Mouse (Mus musculus) limb, embryonic 10.5 days (tissue): ENCODE results near the gene Mpzl1. TPM values are rescaled to one million over a fixed set of nuclear protein-coding genes. Genes with fewer than 3 reads are reported as not detected.

Source experiments
- DNase-seq: peaks from one replicate; pipeline ENCODE4 v3.0.0-alpha.2; 2017; ENCODE audit warnings: low spot score
- H3K27ac ChIP-seq: fragments of 300-500 bp; sonication (generic); 2 replicates; pipeline ENCODE4 v1.5.1; 2016; ENCODE audit warnings: mild to moderate bottlenecking
- H3K27me3 ChIP-seq: fragments of 300-500 bp; sonication (generic); 2 replicates; pipeline ENCODE4 v1.6.1; 2016; ENCODE audit warnings: low read depth, mild to moderate bottlenecking; ENCODE audit not compliant: poor library complexity, severe bottlenecking
- H3K36me3 ChIP-seq: fragments of 300-500 bp; sonication (generic); 2 replicates; pipeline ENCODE4 v1.6.1; 2016; ENCODE audit warnings: mild to moderate bottlenecking, moderate library complexity
- H3K4me1 ChIP-seq: fragments of 300-500 bp; sonication (generic); 2 replicates; pipeline ENCODE4 v1.6.1; 2016
- H3K4me3 ChIP-seq: fragments of 300-500 bp; sonication (generic); 2 replicates; pipeline ENCODE4 v1.5.1; 2016; ENCODE audit warnings: mild to moderate bottlenecking, moderate library complexity
- H3K9me3 ChIP-seq: fragments of 300-500 bp; sonication (generic); replicated peaks from 2 replicates; pipeline ENCODE4 v1.6.1; 2016; ENCODE audit warnings: mild to moderate bottlenecking
- WGBS: fragments of 180-500 bp; shearing (Covaris S2); methylation state at CpG from one replicate; pipeline ENCODE4 v1.1.7; 2016; 5-methylcytosine and 5-hydroxymethylcytosine counted together
- polyA plus RNA-seq: library from polyadenylated mRNA; unstranded; fragments of >200 nt; fragmentation: Nextera tagmentation; extraction: Ambion mirVana; gene quantifications from 2 replicates; pipeline ENCODE4 v1.2.1, GENCODE M21; 2016

The Mpzl1 gene
- polyA plus RNA-seq, 1 experiment from 2014 or later = 148 TPM

- Histone ChIP-seq H3K4me1 (0 out of 2 replicates have a peak, but pooled peaks cover 4% of the 10 kb centered on the region), H3K27ac (no peak overlapping the region), H3K4me3 (no peak overlapping the region), H3K9me3 (no peaks in the 10 kb centered on the region), H3K36me3 (peaks cover 9% of the 10 kb centered on the region; the same call in 1 of the 2 replicates), H3K27me3 (no peaks in the 10 kb centered on the region)
- no peak for DNase-seq
- WGBS = 83% methylated on average over 2 of the region's 2 CpGs
Measured at GRCm38 (mm10) chr1:165652507-165652906, 18.2 kb upstream of the Mpzl1 start.

- no peak for DNase-seq
- Histone ChIP-seq H3K9me3 (no peaks in the 10 kb centered on the region), H3K4me1 (0 out of 2 replicates have a peak, but pooled peaks cover 4% of the 10 kb centered on the region), H3K36me3 (peaks cover 6% of the 10 kb centered on the region; the same call in 1 of the 2 replicates), H3K4me3 (no peak overlapping the region), H3K27ac (no peak overlapping the region), H3K27me3 (no peaks in the 10 kb centered on the region)
- 75% methylated on average over 5 of the region's 5 CpGs for WGBS
Measured at GRCm38 (mm10) chr1:165651158-165651557, 16.8 kb upstream of the Mpzl1 start.

- no peak for DNase-seq
- Histone ChIP-seq H3K27me3 (no peaks in the 10 kb centered on the region), H3K27ac (no peak overlapping the region), H3K9me3 (no peaks in the 10 kb centered on the region), H3K4me1 (no peaks in the 10 kb centered on the region), H3K36me3 (no peaks in the 10 kb centered on the region), H3K4me3 (no peak overlapping the region)
- WGBS = 82% methylated on average over 4 of the region's 4 CpGs
Measured at GRCm38 (mm10) chr1:165645102-165645501, 10.8 kb upstream of the Mpzl1 start.

- H3K4me1 ChIP-seq = peaks cover 9% of the 10 kb centered on the region
- no peaks in the 10 kb centered on the region for H3K27me3 ChIP-seq
- WGBS = 81% methylated on average over 5 of the region's 5 CpGs
- H3K27ac ChIP-seq = no peak overlapping the region
- no peak for DNase-seq
- no peaks in the 10 kb centered on the region for H3K36me3 ChIP-seq
- H3K4me3 ChIP-seq = no peak overlapping the region
- H3K9me3 ChIP-seq = no peaks in the 10 kb centered on the region
Measured at GRCm38 (mm10) chr1:165643735-165644134, 9.4 kb upstream of the Mpzl1 start.

- H3K27ac ChIP-seq = peak overlapping the region; percentile 99
- H3K4me3 ChIP-seq = peak overlapping the region; percentile 88
- no peaks in the 10 kb centered on the region for H3K36me3 ChIP-seq
- WGBS = under 1% methylated on average over 16 of the region's 16 CpGs
- no peaks in the 10 kb centered on the region for H3K9me3 ChIP-seq
- H3K4me1 ChIP-seq = peaks cover 9% of the 10 kb centered on the region
- H3K27me3 ChIP-seq = no peaks in the 10 kb centered on the region
- DNase-seq = peak; percentile 79
Measured at GRCm38 (mm10) chr1:165642780-165643311, 8.5 kb upstream of the Mpzl1 start.

- H3K4me3 ChIP-seq = peak overlapping the region; percentile 88
- H3K4me1 ChIP-seq = peaks cover 9% of the 10 kb centered on the region
- peak overlapping the region; percentile 99 for H3K27ac ChIP-seq
- no peaks in the 10 kb centered on the region for H3K9me3 ChIP-seq
- under 1% methylated on average over 75 of the region's 75 CpGs for WGBS
- no peaks in the 10 kb centered on the region for H3K36me3 ChIP-seq
- no peaks in the 10 kb centered on the region for H3K27me3 ChIP-seq
- peak; percentile 92 for DNase-seq
Measured at GRCm38 (mm10) chr1:165641786-165642771, 7.7 kb upstream of the Mpzl1 start.

- H3K4me3 ChIP-seq = peak overlapping the region; percentile 88
- H3K9me3 ChIP-seq = no peaks in the 10 kb centered on the region
- H3K27ac ChIP-seq = peak overlapping the region; percentile 83
- peak; percentile 80 for DNase-seq
- H3K36me3 ChIP-seq = no peaks in the 10 kb centered on the region
- peaks cover 10% of the 10 kb centered on the region for H3K4me1 ChIP-seq
- 8% methylated on average over 16 of the region's 16 CpGs for WGBS
- H3K27me3 ChIP-seq = no peaks in the 10 kb centered on the region
Measured at GRCm38 (mm10) chr1:165641271-165641771, 7.0 kb upstream of the Mpzl1 start.

GRCm38 (mm10) chr1:165636289-165636688 lies 2.0 kb upstream of the Mpzl1 start:
- Histone ChIP-seq H3K4me1 (peaks cover 41% of the 10 kb centered on the region), H3K27ac (no peak overlapping the region), H3K36me3 (no peaks in the 10 kb centered on the region), H3K4me3 (no peak overlapping the region), H3K9me3 (no peaks in the 10 kb centered on the region), H3K27me3 (no peaks in the 10 kb centered on the region)
- no peak for DNase-seq
- 66% methylated on average over 8 of the region's 8 CpGs for WGBS

- no peak for DNase-seq
- H3K4me1 ChIP-seq = peaks cover 47% of the 10 kb centered on the region
- H3K27me3 ChIP-seq = no peaks in the 10 kb centered on the region
- H3K27ac ChIP-seq = peak overlapping the region; percentile 97
- H3K36me3 ChIP-seq = no peaks in the 10 kb centered on the region
- no peaks in the 10 kb centered on the region for H3K9me3 ChIP-seq
- peak overlapping the region; percentile 86 for H3K4me3 ChIP-seq
- 27% methylated on average over 17 of the region's 17 CpGs for WGBS
Measured at GRCm38 (mm10) chr1:165635055-165635897, 938 bp upstream of the Mpzl1 start.

GRCm38 (mm10) chr1:165633345-165633744 lies 993 bp downstream of the Mpzl1 start:
- no peak for DNase-seq
- Histone ChIP-seq H3K27me3 (no peaks in the 10 kb centered on the region), H3K4me3 (peak overlapping the region; percentile 86), H3K4me1 (peaks cover 49% of the 10 kb centered on the region), H3K27ac (peak overlapping the region; percentile 97), H3K36me3 (peaks cover 6% of the 10 kb centered on the region; the same call in 1 of the 2 replicates), H3K9me3 (no peaks in the 10 kb centered on the region)
- 4% methylated on average over 12 of the region's 12 CpGs for WGBS

- Histone ChIP-seq H3K27ac (no peak overlapping the region), H3K4me3 (no peak overlapping the region), H3K4me1 (peaks cover 48% of the 10 kb centered on the region), H3K9me3 (no peaks in the 10 kb centered on the region), H3K36me3 (peaks cover 15% of the 10 kb centered on the region), H3K27me3 (no peaks in the 10 kb centered on the region)
- DNase-seq = no peak
- WGBS = 85% methylated on average over 8 of the region's 8 CpGs
Measured at GRCm38 (mm10) chr1:165631136-165631535, 3.2 kb downstream of the Mpzl1 start.

- Histone ChIP-seq H3K36me3 (peaks cover 24% of the 10 kb centered on the region), H3K27me3 (no peaks in the 10 kb centered on the region), H3K9me3 (no peaks in the 10 kb centered on the region), H3K27ac (peak overlapping the region; percentile 62), H3K4me1 (peaks cover 41% of the 10 kb centered on the region), H3K4me3 (no peak overlapping the region)
- 35% methylated on average over 8 of the region's 8 CpGs for WGBS
- no peak for DNase-seq
Measured at GRCm38 (mm10) chr1:165629975-165630374, 4.4 kb downstream of the Mpzl1 start.
